Mouse (Mus musculus) granulocyte monocyte progenitor cell, adult 5-6 weeks (primary cell): ENCODE data around the gene Mtpn. TPM values are rescaled to one million over a fixed set of nuclear protein-coding genes. Genes with fewer than 3 reads are reported as not detected.

Source experiments
- ATAC-seq: replicated peaks from 2 replicates; pipeline ENCODE4 v1.8.0; 2016; ENCODE audit warnings: mild to moderate bottlenecking, moderate TSS enrichment, inconsistent platforms; ENCODE audit not compliant: poor library complexity, severe bottlenecking
- total RNA-seq, 2 experiments: library from RNA; stranded (forward) in 1 of 2; stranded (reverse) in 1 of 2; fragments of 200-712, 200-1000 nt in 1 of 2; fragments of >200 nt in 1 of 2; fragmentation: Nextera tagmentation in 1 of 2; gene quantifications; 2 replicates each; pipeline ENCODE4 v1.2.3; 2014 to 2017

The Mtpn gene
- total RNA-seq (2014; fragmentation: Nextera tagmentation): 130 and 134 TPM in 2 replicates
- 123 and 138 TPM in 2 replicates for total RNA-seq (2017)

- peak; percentile 83 for ATAC-seq
These were observed at the start of gene Mtpn for GRCm38 (mm10) chr6:35539304-35540009. Gene Mtpn, minus strand, starts transcription at chr6:35539888.

GRCm38 (mm10) chr6:35568731-35569130 is 29.0 kb upstream of the Mtpn start:
- peak; percentile 97 for ATAC-seq

DNA sequence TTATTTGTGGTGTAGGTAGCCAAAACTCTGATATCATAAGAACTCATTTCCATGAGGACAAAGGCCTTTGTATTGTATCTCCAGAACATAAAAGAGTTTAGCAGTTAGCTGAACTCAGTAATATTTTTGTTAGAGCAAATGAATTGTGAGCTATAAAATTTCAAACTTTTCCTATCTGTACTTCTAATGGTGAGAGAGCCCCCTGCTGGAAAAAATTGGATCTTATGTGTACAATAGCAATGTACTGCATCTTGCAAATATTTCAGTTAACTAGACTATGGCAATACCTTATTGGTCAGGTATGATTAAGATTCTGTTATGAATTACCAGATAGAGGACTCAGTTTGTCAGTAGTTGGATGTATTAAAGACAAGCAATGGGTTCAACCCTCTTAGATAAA is 28.1 kb upstream of the Mtpn start:
- ATAC-seq: no peak

- ATAC-seq: no peak
These were observed 20.3 kb upstream of the Mtpn start for GRCm38 (mm10) chr6:35559950-35560349.

DNA sequence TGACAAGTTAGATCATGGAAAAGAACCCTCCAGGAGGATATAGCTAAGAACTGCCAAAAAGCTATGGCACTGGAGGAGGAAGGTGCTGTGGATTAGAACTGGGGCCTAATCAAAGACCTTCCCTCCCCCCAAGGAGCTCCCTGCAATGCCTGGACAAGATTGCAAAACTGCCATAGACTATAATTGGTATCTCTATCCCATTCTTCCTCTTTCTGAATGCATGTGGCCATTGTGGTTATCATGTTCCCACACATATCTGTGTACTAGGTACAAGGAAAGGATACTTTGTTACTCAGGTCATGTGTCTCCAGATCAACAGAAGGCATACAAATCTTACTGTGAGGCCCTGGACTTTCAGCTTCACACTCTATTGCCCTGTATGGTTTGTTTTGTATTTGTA is 4.7 kb upstream of the Mtpn start:
- peak; percentile 86 for ATAC-seq

DNA sequence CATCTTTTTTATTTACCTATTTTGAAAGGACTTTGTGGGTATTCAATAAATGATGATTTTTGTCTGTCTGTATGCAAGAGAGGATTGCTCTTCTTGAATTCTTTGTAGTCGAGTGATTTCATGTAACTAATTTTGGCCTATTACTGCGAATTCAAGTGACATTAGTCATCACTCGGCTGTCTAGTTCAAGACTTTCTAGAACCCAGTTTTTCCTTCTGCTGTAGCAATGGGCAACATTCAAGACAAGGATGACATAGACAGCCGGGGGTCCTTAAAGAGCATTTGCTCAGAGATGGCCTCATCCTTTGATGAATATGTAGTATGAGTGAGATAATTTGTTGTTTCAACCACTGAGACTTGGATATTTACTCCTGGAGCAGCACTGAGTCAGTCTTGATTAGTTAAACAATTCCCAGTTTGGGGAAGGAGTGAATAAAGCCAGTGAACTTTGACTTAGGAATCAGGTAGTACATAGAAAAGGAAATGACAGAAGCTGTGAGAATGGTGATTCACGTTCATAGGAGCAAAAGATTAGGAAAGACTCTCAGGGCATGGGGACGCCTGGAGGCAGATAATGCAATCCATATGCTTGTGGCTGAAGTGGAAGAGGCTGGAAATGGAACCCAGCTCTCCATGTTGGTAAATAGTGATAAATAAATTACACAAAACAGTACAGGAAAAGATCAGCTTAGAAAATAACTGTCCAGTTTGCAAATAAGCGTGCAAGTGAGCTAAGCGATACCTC is 3.1 kb upstream of the Mtpn start:
- ATAC-seq: 0 out of 2 replicates have a peak, but pooled peaks have one; percentile 13

GRCm38 (mm10) chr6:35540377-35540776 is 689 bp upstream of the Mtpn start:
- no peak for ATAC-seq

DNA sequence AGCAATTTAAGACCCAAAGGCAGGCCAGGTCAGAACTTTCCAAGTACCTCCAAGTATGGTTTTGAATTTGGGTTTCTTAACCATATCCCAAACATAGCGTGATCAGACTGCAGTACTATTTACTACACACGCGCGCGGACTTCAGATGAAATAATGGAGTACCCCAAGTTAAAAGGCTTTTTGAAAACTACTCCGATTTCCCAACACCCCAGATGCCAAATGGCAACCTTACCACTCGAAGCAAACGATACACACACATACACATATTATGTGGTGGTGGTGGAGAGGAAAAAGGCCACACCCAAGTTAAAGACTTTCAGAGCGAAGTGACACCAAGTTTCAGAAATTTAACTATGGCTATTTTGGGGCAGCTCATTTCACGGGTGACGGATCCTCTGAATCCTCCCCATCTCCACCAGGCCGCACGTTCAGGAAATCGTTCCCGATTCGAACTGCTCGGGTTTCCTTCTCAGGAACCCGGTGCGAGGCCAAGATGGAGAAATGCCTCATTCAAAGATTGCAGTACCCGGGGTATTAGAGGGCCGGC is 858 bp downstream of the Mtpn start:
- ATAC-seq: peak; percentile 4; the same call in 1 of the 2 replicates

DNA sequence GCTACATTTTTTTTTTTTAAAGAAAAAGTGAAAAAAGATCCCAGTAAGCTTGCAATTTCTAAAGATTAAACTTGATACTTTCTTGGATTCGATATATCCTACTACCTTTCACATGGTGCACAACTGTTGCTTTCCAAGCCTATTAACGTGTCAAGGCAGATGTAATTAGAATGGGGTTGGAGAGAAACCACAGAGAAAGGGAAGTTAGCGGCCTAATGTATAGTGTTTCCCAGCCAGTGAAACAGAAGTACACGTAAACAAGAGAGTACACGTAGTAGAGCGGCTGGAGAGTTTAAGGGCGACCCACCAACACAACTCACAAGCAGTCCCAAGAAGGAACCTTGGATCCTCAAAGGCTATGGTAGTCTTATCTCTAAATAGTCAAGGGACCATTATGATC is 3.7 kb downstream of the Mtpn start:
- ATAC-seq: peak; percentile 70

- no peak for ATAC-seq
These were observed 26.3 kb downstream of the Mtpn start for GRCm38 (mm10) chr6:35513362-35513761.

- no peak for ATAC-seq
These were observed 34.9 kb downstream of the Mtpn start for GRCm38 (mm10) chr6:35504781-35505180.

DNA sequence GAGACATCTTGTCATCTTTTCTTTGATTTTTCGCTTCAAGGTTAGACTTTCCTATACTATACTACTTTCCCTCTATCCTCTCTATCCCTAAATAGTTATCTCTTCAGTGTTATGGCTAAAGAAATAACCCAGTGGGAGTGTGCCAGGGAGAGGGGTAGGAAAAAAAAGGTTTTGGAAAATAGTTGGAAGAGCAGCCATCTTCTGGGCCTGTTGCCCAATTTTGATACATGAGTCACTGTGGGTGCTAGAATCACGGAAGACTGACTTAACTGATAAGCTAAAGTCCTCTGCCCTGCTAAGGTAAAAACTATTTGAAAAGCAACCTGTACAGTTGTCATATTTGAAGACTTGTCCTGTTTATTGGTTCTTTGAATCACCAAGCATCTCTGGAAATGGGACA is 36.8 kb downstream of the Mtpn start:
- ATAC-seq: no peak

DNA sequence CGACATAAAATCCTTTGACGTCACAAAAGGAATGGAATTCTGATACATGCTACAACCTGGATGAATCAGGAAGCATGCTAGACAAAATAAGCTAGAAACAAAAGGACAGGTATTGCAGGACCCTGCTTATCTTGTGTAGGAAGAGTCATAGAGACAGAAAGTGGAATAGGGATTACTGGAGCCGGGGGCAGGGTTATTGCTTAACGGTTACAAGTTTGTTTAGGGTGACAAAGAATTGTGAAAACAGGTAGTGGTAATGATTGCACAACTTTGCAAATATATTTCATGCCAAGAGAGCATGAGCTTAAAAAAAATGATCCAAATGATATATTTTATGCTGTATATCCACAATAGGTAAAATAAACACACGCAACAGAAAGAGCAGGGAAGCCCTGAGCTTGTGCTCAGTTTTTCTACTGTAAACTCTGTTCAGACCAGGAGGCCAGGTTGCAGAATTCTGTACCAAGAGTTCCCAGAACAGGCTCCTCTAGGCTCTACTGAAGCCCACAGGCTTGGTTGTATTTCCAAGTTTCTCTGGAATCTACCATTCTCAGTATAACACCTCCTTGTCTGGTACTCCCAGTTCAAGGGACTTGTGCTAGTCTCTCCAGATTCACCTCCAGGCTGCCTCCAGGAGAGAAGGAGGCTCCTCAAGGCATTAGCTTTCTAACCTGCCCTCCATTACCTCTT is 39.6 kb downstream of the Mtpn start:
- ATAC-seq: peak; percentile 98

GRCm38 (mm10) chr6:35497406-35497805 is 42.3 kb downstream of the Mtpn start:
- ATAC-seq: no peak

DNA sequence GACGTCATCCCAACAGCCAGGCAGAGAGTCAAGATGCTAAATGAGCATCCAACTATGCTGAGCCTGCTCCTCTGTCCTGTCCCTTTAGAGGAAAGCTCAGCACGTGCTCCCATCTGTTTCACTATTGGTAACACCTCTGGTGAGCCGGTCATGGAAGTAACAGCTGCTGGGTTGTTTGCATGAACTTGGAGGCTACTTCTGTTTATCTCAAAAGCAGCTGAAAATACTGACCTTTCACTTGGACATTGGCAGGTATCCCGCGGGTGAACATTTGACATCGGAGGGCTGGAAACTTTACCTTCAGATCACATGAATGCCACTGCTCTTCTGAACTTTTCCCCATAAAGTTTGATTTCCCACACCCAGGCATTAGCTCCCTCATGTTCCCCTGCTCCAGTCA is 45.8 kb downstream of the Mtpn start:
- ATAC-seq: no peak

- ATAC-seq: no peak
These were observed 59.9 kb downstream of the Mtpn start for GRCm38 (mm10) chr6:35479651-35480335.

DNA sequence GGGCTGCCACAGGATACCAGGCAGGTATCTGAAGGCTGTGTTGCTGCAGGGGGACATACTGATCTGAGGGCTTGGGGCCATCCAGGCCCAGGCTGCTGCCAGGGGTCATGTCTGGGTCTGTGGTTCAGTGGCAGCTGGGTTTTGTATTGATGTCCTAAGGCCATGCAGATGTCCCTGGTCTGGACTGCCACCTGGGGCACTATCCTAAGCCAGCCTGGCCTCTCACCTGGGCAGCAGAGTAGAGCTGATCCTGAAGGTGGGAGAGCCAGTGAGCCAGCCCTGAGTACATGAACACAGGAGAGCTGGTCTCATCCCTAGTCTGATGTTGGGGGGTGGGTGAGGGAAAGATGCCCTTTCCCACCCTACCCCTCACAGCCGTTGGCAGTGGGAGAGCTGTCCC is 62.9 kb downstream of the Mtpn start:
- no peak for ATAC-seq

GRCm38 (mm10) chr6:35463450-35464395 is 76.0 kb downstream of the Mtpn start:
- ATAC-seq: no peak

- ATAC-seq: peak; percentile 83
These were observed 77.2 kb downstream of the Mtpn start for GRCm38 (mm10) chr6:35462484-35462883.
